Mouse (Mus musculus) E14TG2a.4 (cell line): ENCODE results near the gene Rimkla.

Experiments
- CTCF ChIP-seq: conservative IDR thresholded peaks from 2 replicates; pipeline ENCODE4 v1.5.1; 2014; ENCODE audit warnings: low read length
- POU5F1 ChIP-seq: IDR thresholded peaks from 2 replicates; pipeline ENCODE4 v1.6.1; 2014; ENCODE audit warnings: low read length, borderline replicate concordance

DNA sequence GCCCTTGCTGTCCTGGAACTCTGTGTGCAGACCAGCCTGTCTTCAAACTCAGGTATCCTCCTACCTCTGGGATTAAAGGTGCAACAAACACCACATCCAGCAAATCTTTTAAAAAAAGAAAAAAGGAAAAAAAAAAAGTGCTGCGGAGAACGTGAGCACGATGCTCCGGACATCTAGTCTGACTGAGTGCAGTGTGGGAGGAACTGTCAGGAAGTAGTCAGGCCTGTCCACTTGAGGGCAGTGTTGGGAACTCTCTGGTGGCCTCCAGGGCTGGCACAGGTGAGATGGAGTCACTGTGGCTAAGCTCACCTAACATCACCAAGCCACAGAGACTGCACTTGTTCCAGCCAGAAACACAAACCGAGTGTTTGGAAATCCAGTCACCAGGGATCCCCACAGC, 61.8 kb downstream of the Rimkla start:
- TF ChIP-seq CTCF = peak; percentile 34
- no peak for TF ChIP-seq POU5F1
